Mouse (Mus musculus) heart, postnatal 14 days (tissue): ENCODE results near the gene H2-M10.5. TPM values are rescaled to one million over a fixed set of nuclear protein-coding genes. Genes with fewer than 3 reads are reported as not detected.
A peak's percentile ranks its signal among the peaks of the same experiment; 100 is the strongest.
"Not testable (repeated sequence)": the region's sequence is repeated elsewhere in the genome, so short reads cannot be mapped to it uniquely, and the experiment has no call there.

Source experiments
- DNase-seq, 2 experiments: peaks; one replicate each; pipeline ENCODE4 v3.0.0; 2021 to 2022
- intact Hi-C: fragments of 180-260 bp; cut with DNase I; formaldehyde crosslinking; loops from one replicate; pipeline ENCODE4 v1.15.1; 2025
- long read RNA-seq, 2 experiments: library from polyadenylated mRNA; stranded (forward); transcript quantifications; one replicate each; pipeline ENCODE4 v2.0.0; 2021
- total RNA-seq, 2 experiments: library from RNA; stranded (reverse); gene quantifications; 2 replicates each; pipeline ENCODE4 v1.2.3; 2021

The H2-M10.5 gene
- not detected for total RNA-seq
- long read RNA-seq, experiment 1, result 0 reads
- long read RNA-seq, experiment 2, result 0 reads

GRCm38 (mm10) chr17:36772610-36773009 is at the start of gene H2-M10.5:
Gene H2-M10.5 (plus strand): TSS chr17:36772910.
- DNase-seq, intact Hi-C loops: not testable (repeated sequence)

- intact Hi-C loops, result loop anchor here (10.0 kb wide), 2 partner anchors 371 to 411 kb away; no protein-coding TSS in a partner anchor
- DNase-seq, result peak in 1 of 2 experiments; percentile 3
Measured at GRCm38 (mm10) chr17:36726046-36726445, 46.7 kb upstream of the H2-M10.5 start.

- DNase-seq, result no peak
- intact Hi-C loops, result no loop called here
Measured at GRCm38 (mm10) chr17:36763816-36764215, 8.9 kb upstream of the H2-M10.5 start.

- intact Hi-C loops, result not testable (repeated sequence)
- peak in 1 of 2 experiments; percentile 11 for DNase-seq
Measured at GRCm38 (mm10) chr17:36764244-36764643, 8.5 kb upstream of the H2-M10.5 start.

- intact Hi-C loops, result loop anchor here (5.0 kb wide), 1 partner anchor 383 kb away; no protein-coding TSS in a partner anchor
- not testable (repeated sequence) for DNase-seq
Measured at GRCm38 (mm10) chr17:36765403-36765802, 7.3 kb upstream of the H2-M10.5 start.

GRCm38 (mm10) chr17:36781533-36781932 is 8.8 kb downstream of the H2-M10.5 start:
- DNase-seq, result no peak
- intact Hi-C loops, result no loop called here

- intact Hi-C loops, result loop anchor here (5.0 kb wide), 2 partner anchors 429 to 479 kb away; no protein-coding TSS in a partner anchor
- DNase-seq, result peak; percentile 10 to 29
Measured at GRCm38 (mm10) chr17:36786483-36786886, 13.8 kb downstream of the H2-M10.5 start.

- DNase-seq, result no peak
- intact Hi-C loops, result loop anchor here (5.0 kb wide), 2 partner anchors 431 to 481 kb away; no protein-coding TSS in a partner anchor
Measured at GRCm38 (mm10) chr17:36788351-36788750, 15.6 kb downstream of the H2-M10.5 start.

GRCm38 (mm10) chr17:36788801-36789200 is 16.1 kb downstream of the H2-M10.5 start:
- intact Hi-C loops, result loop anchor here (5.0 kb wide), 2 partner anchors 432 to 482 kb away; no protein-coding TSS in a partner anchor
- DNase-seq, result peak; percentile 53 to 75

GRCm38 (mm10) chr17:36799493-36799892 is 26.8 kb downstream of the H2-M10.5 start:
- no peak for DNase-seq
- intact Hi-C loops, result no loop called here

- intact Hi-C loops, result not testable (repeated sequence)
Measured at GRCm38 (mm10) chr17:36799921-36800462, 27.3 kb downstream of the H2-M10.5 start.

GRCm38 (mm10) chr17:36811871-36812270 is 39.2 kb downstream of the H2-M10.5 start, which contains the start of gene H2-M10.6:
Gene H2-M10.6 (plus strand): TSS chr17:36812171.
- no peak for DNase-seq
- intact Hi-C loops, result loop anchor here (1.0 kb wide), 1 partner anchor 447 kb away; no protein-coding TSS in a partner anchor

More at GRCm38 (mm10) chr17:36799921-36800462, 27.3 kb downstream of the H2-M10.5 start:
- DNase-seq, result not testable (repeated sequence)

GRCm38 (mm10) chr17:36824005-36824404 is 51.3 kb downstream of the H2-M10.5 start:
- DNase-seq, result peak; percentile 46 to 62
- intact Hi-C loops, result loop anchor here (5.0 kb wide), 1 partner anchor 223 kb away; the partner anchor contains the start of gene Gabbr1

GRCm38 (mm10) chr17:36825525-36825924 is 52.8 kb downstream of the H2-M10.5 start:
- DNase-seq, result no peak
- intact Hi-C loops, result loop anchor here (5.0 kb wide), 1 partner anchor 72 kb away; the partner anchor contains the start of gene Trim31

Other genes starting within 250 kb of the H2-M10.5 start
- not detected for gene H2-M11, start 225.8 kb upstream of the H2-M10.5 start, total RNA-seq
- gene H2-M9, start 130.2 kb upstream of the H2-M10.5 start, total RNA-seq, result under 1 TPM in 1 of 2 experiments, not detected in 1; 0.26 TPM
- not detected for gene H2-M1, start 100.7 kb upstream of the H2-M10.5 start, total RNA-seq
- gene H2-M10.6, start 39.3 kb downstream of the H2-M10.5 start, total RNA-seq, result not detected
- gene Trim26, start 64.2 kb downstream of the H2-M10.5 start, total RNA-seq, result 10 to 100 TPM; 20.6 to 23.4 TPM
- gene Trim15, start 94.3 kb downstream of the H2-M10.5 start, total RNA-seq, result not detected
- 1 to 10 TPM; 2.0 to 2.5 TPM for gene Trim10, start 96.7 kb downstream of the H2-M10.5 start, total RNA-seq
- gene Trim40, start 117.2 kb downstream of the H2-M10.5 start, total RNA-seq, result not detected
- gene Trim31, start 125.2 kb downstream of the H2-M10.5 start, total RNA-seq, result not detected
- under 1 TPM; 0.49 to 0.57 TPM for gene Rnf39, start 170.0 kb downstream of the H2-M10.5 start, total RNA-seq
- gene Ppp1r11, start 178.8 kb downstream of the H2-M10.5 start, total RNA-seq, result 10 to 100 TPM; 62.2 to 68.6 TPM
- 10 to 100 TPM; 21.4 to 26.9 TPM for gene Znrd1, start 185.6 kb downstream of the H2-M10.5 start, total RNA-seq
- 1 to 10 TPM; 8.5 to 9.9 TPM for gene Znrd1as, start 185.7 kb downstream of the H2-M10.5 start, total RNA-seq
- gene 2410137M14Rik, start 208.3 kb downstream of the H2-M10.5 start, total RNA-seq, result not detected
- gene H2-M5, start 216.6 kb downstream of the H2-M10.5 start, total RNA-seq, result under 1 TPM; 0.15 to 0.31 TPM
- gene Zfp57, start 228.3 kb downstream of the H2-M10.5 start, total RNA-seq, result 1 to 10 TPM; 3.7 to 4.6 TPM